Mouse (Mus musculus): ENCODE results near the gene Lsg1.

DNA sequence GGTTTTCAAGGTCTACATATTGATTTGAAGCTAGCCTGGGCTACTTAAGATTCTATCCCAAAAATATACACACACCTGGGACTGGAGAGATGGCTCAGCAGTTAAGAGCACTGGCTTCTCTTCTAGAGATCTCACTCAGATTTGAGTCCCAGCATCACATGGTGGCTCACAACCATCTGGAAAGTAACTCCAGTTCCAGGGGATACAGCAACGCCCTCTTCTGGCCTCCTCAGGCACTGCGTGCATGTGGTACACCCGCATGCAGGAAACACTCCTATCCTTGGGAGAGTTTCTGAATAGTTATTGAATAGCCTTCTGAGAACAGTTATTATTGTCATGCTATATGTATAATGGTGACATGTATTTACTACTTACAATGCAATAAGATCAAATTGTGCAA, 66.2 kb downstream of the Lsg1 start:
- no peak for TF ChIP-seq CTCF (conservative IDR thresholded peaks at IDR 0.05; ENCODE audit: insufficient read depth, insufficient read length, low read depth, low read length)
- TF ChIP-seq POLR2A (IDR thresholded peaks at IDR 0.05; ENCODE audit: low read depth, low read length) = no peak

Data from kidney, adult 2 months (tissue).